Mouse (Mus musculus): ENCODE measurements around the gene Asah2. TPM values are rescaled to one million over a fixed set of nuclear protein-coding genes. Genes with fewer than 3 reads are reported as not detected.
A peak's percentile ranks its signal among the peaks of the same experiment; 100 is the strongest.
"Not testable (repeated sequence)": the region's sequence is repeated elsewhere in the genome, so short reads cannot be mapped to it uniquely, and the experiment has no call there.

Gene Asah2
- total and polyA plus RNA-seq, 3 experiments: 0.38 to 0.73 (median 0.63) TPM

- dilution Hi-C loops (cut with MboI; ENCODE audit: extremely low pct_ligation_motif_present, extremely low pct_unique_long_range_greater_than_20kb, low sequenced_read_pairs); H3K79me2 ChIP-seq (replicated peaks; ENCODE audit: control insufficient read depth, extremely low read depth, insufficient read depth, poor library complexity, severe bottlenecking); H3K4me2 ChIP-seq (ENCODE audit: insufficient read depth, low read depth, poor library complexity, severe bottlenecking); H3K27me3 ChIP-seq (replicated peaks); H3K9ac ChIP-seq (ENCODE audit: insufficient read depth, low read depth); DNase-seq (ENCODE audit: extremely low read depth); in situ Hi-C loops (cut with MboI; ENCODE audit: low pct_ligation_motif_present, low pct_unique_long_range_greater_than_20kb, low sequenced_read_pairs); H3K27ac ChIP-seq (ENCODE audit: insufficient read depth, low read depth); H3K9me3 ChIP-seq (replicated peaks; ENCODE audit: low read length); H3K4me1 ChIP-seq (ENCODE audit: control insufficient read depth in 1 of 2, insufficient read depth in 2 of 2); H3K36me3 ChIP-seq (replicated peaks in 1 of 2; ENCODE audit: control insufficient read depth in 1 of 2, insufficient read depth in 1 of 2, low read length in 1 of 2); H3K4me3 ChIP-seq (replicated peaks in 1 of 3; ENCODE audit: low read depth in 2 of 3, low read length in 2 of 3, poor library complexity in 1 of 3): not testable (repeated sequence)
- TF ChIP-seq CHD2 (IDR thresholded peaks at IDR 0.05; ENCODE audit: low read length): peak; percentile 42; the same call in 1 of the 2 replicates
These were observed 23.9 kb upstream of the Asah2 start for GRCm38 (mm10) chr19:32131707-32132488.

GRCm38 (mm10) chr19:32129281-32129680, 21.3 kb upstream of the Asah2 start:
- DNase-seq (ENCODE audit: extremely low read depth): no peak
- H3K79me2 ChIP-seq (replicated peaks; ENCODE audit: control insufficient read depth, extremely low read depth, insufficient read depth, poor library complexity, severe bottlenecking): no peaks in the 10 kb centered on the region
- H3K4me1 ChIP-seq (ENCODE audit: control insufficient read depth in 1 of 2, insufficient read depth in 2 of 2): peaks cover 0 to 5% of the 10 kb centered on the region in 2 experiments; a peak in 1 of 4 replicates

GRCm38 (mm10) chr19:32127180-32127850, 19.3 kb upstream of the Asah2 start:
- Histone ChIP-seq H3K79me2 (replicated peaks; ENCODE audit: control insufficient read depth, extremely low read depth, insufficient read depth, poor library complexity, severe bottlenecking) (no peaks in the 10 kb centered on the region), H3K27ac (ENCODE audit: insufficient read depth, low read depth) (no peak overlapping the region), H3K4me1 (ENCODE audit: control insufficient read depth in 1 of 2, insufficient read depth in 2 of 2) (peaks cover 0 to 5% of the 10 kb centered on the region in 2 experiments; a peak in 1 of 4 replicates), H3K4me3 (replicated peaks in 1 of 3; ENCODE audit: low read depth in 2 of 3, low read length in 2 of 3, poor library complexity in 1 of 3) (no peak overlapping the region), H3K9ac (ENCODE audit: insufficient read depth, low read depth) (no peak overlapping the region), H3K9me3 (replicated peaks; ENCODE audit: low read length) (no peaks in the 10 kb centered on the region), H3K27me3 (replicated peaks) (no peaks in the 10 kb centered on the region), H3K36me3 (replicated peaks in 1 of 2; ENCODE audit: control insufficient read depth in 1 of 2, insufficient read depth in 1 of 2, low read length in 1 of 2) (peaks cover 0 to 15% of the 10 kb centered on the region in 2 experiments), H3K4me2 (ENCODE audit: insufficient read depth, low read depth, poor library complexity, severe bottlenecking) (no peak overlapping the region)
- DNase-seq (ENCODE audit: extremely low read depth): peak; percentile 12
- in situ Hi-C loops (cut with MboI; ENCODE audit: low pct_ligation_motif_present, low pct_unique_long_range_greater_than_20kb, low sequenced_read_pairs): no loop called here
- TF ChIP-seq TCF12 (IDR thresholded peaks at IDR 0.05; ENCODE audit: low read depth, low read length) (no peak), POLR2A (IDR thresholded peaks at IDR 0.05; ENCODE audit: low read depth, low read length) (no peak), KAT2A (IDR thresholded peaks at IDR 0.05; ENCODE audit: insufficient replicate concordance, low read length) (0 out of 2 replicates have a peak, but pooled peaks have one; percentile 36), RAD21 (IDR thresholded peaks at IDR 0.05; ENCODE audit: low read depth, low read length) (peak; percentile 34), ZC3H11A (IDR thresholded peaks at IDR 0.05; ENCODE audit: low read depth, low read length) (no peak), CTCF (conservative IDR thresholded peaks at IDR 0.05 in 1 of 2, IDR thresholded peaks at IDR 0.05 in 1 of 2; ENCODE audit: low read depth in 2 of 2, low read length in 2 of 2) (peak; percentile 68 to 70), SMC3 (IDR thresholded peaks at IDR 0.05; ENCODE audit: low read depth, low read length) (peak; percentile 45)
- dilution Hi-C loops (cut with MboI; ENCODE audit: extremely low pct_ligation_motif_present, extremely low pct_unique_long_range_greater_than_20kb, low sequenced_read_pairs): no loop called here

More at GRCm38 (mm10) chr19:32129281-32129680, 21.3 kb upstream of the Asah2 start:
- in situ Hi-C loops (cut with MboI; ENCODE audit: low pct_ligation_motif_present, low pct_unique_long_range_greater_than_20kb, low sequenced_read_pairs) (no loop called here), dilution Hi-C loops (cut with MboI; ENCODE audit: extremely low pct_ligation_motif_present, extremely low pct_unique_long_range_greater_than_20kb, low sequenced_read_pairs) (no loop called here)
- TF ChIP-seq IRF4 (IDR thresholded peaks at IDR 0.05; ENCODE audit: low read depth, low read length) (no peak), RAD21 (IDR thresholded peaks at IDR 0.05; ENCODE audit: low read depth, low read length) (no peak), GABPA (IDR thresholded peaks at IDR 0.05; ENCODE audit: insufficient replicate concordance, low read depth, low read length) (no peak), POLR2A (IDR thresholded peaks at IDR 0.05; ENCODE audit: low read depth, low read length) (no peak), CHD1 (IDR thresholded peaks at IDR 0.05; ENCODE audit: low read depth, low read length) (no peak), ZC3H11A (IDR thresholded peaks at IDR 0.05; ENCODE audit: low read depth, low read length) (no peak), ZKSCAN1 (IDR thresholded peaks at IDR 0.05; ENCODE audit: borderline replicate concordance, low read depth, low read length) (no peak), SIN3A (IDR thresholded peaks at IDR 0.05; ENCODE audit: low read length) (no peak), E2F4 (IDR thresholded peaks at IDR 0.05; ENCODE audit: insufficient replicate concordance, low read depth, low read length) (no peak), RCOR1 (conservative IDR thresholded peaks at IDR 0.05; ENCODE audit: low read depth, low read length) (no peak), MYC (IDR thresholded peaks at IDR 0.05; ENCODE audit: low read depth, low read length) (no peak), UBTF (IDR thresholded peaks at IDR 0.05; ENCODE audit: low read depth, low read length) (no peak), MAZ (IDR thresholded peaks at IDR 0.05; ENCODE audit: low read depth, low read length) (no peak), MEF2A (IDR thresholded peaks at IDR 0.05; ENCODE audit: borderline replicate concordance, low read depth, low read length) (no peak)
- H3K9ac ChIP-seq (ENCODE audit: insufficient read depth, low read depth): no peak overlapping the region
- H3K4me2 ChIP-seq (ENCODE audit: insufficient read depth, low read depth, poor library complexity, severe bottlenecking): no peak overlapping the region
- H3K9me3 ChIP-seq (replicated peaks; ENCODE audit: low read length): no peaks in the 10 kb centered on the region
- no peak overlapping the region for H3K4me3 ChIP-seq (replicated peaks in 1 of 3; ENCODE audit: low read depth in 2 of 3, low read length in 2 of 3, poor library complexity in 1 of 3)
- no peaks in the 10 kb centered on the region for H3K27me3 ChIP-seq (replicated peaks)
- no peak overlapping the region for H3K27ac ChIP-seq (ENCODE audit: insufficient read depth, low read depth)
- peaks cover 0 to 15% of the 10 kb centered on the region in 2 experiments for H3K36me3 ChIP-seq (replicated peaks in 1 of 2; ENCODE audit: control insufficient read depth in 1 of 2, insufficient read depth in 1 of 2, low read length in 1 of 2)

All from CH12.LX (cell line).